Mouse (Mus musculus) olfactory bulb, adult 2 months (tissue): ENCODE results near the gene Zfp523.

ENCODE experiments used
- CTCF ChIP-seq: fragments of 200-500 bp; IDR thresholded peaks from 2 replicates; pipeline ENCODE4 v1.5.1; 2012; ENCODE audit warnings: low read depth, mild to moderate bottlenecking, low read length, moderate library complexity; ENCODE audit not compliant: insufficient read depth
- POLR2A ChIP-seq: fragments of 200-500 bp; IDR thresholded peaks from 2 replicates; pipeline ENCODE4 v1.6.1; 2012; ENCODE audit warnings: mild to moderate bottlenecking, low read depth, low read length, moderate library complexity; ENCODE audit not compliant: insufficient read depth

GRCm38 (mm10) chr17:28142700-28143610 lies 34.0 kb upstream of the Zfp523 start:
- TF ChIP-seq CTCF (no peak), POLR2A (no peak)
